Mouse (Mus musculus) spleen, adult 2 months (tissue): ENCODE results near the gene Ncdn. TPM values are rescaled to one million over a fixed set of nuclear protein-coding genes. Genes with fewer than 3 reads are reported as not detected.

Experiments
- DNase-seq, 2 experiments: peaks; one replicate each; pipeline versions ENCODE4 v3.0.0 to v3.0.0-alpha.2; 2012 to 2021; ENCODE audit warnings: low spot score in 2 of 2, low read depth in 1 of 2
- H3K27ac ChIP-seq: fragments of 200-500 bp; 2 replicates; pipeline ENCODE4 v1.5.1; 2012; ENCODE audit warnings: low read length, inconsistent platforms; ENCODE audit not compliant: insufficient read depth
- H3K27me3 ChIP-seq: fragments of 200-500 bp; 2 replicates; pipeline ENCODE4 v1.6.1; 2012; ENCODE audit warnings: mild to moderate bottlenecking, moderate library complexity, low read length, inconsistent platforms; ENCODE audit not compliant: control insufficient read depth, insufficient read depth
- H3K36me3 ChIP-seq: fragments of 200-500 bp; 2 replicates; pipeline ENCODE4 v1.6.1; 2012; ENCODE audit warnings: mild to moderate bottlenecking, low read length, inconsistent platforms; ENCODE audit not compliant: control insufficient read depth, insufficient read depth
- H3K4me1 ChIP-seq: fragments of 200-500 bp; 2 replicates; pipeline ENCODE4 v1.6.1; 2011; ENCODE audit warnings: inconsistent platforms; ENCODE audit not compliant: control insufficient read depth, insufficient read depth, insufficient read length
- H3K4me3 ChIP-seq: fragments of 200-500 bp; 2 replicates; pipeline ENCODE4 v1.5.1; 2011; ENCODE audit warnings: mild to moderate bottlenecking, inconsistent platforms; ENCODE audit not compliant: insufficient read depth, insufficient read length; ENCODE audit errors: extremely low read depth
- CTCF ChIP-seq: fragments of 200-500 bp; IDR thresholded peaks from 2 replicates; pipeline ENCODE4 v1.5.1; 2011; ENCODE audit warnings: mild to moderate bottlenecking, inconsistent platforms; ENCODE audit not compliant: insufficient read depth, insufficient read length, insufficient replicate concordance; ENCODE audit errors: extremely low read depth
- POLR2A ChIP-seq: fragments of 200-500 bp; IDR thresholded peaks from 2 replicates; pipeline ENCODE4 v1.6.1; 2011; ENCODE audit warnings: low read depth, low read length, inconsistent platforms
- WGBS: fragments of 180-500 bp; shearing (Covaris S2); methylation state at CpG from one replicate; pipeline ENCODE4 v1.1.7; 2018; 5-methylcytosine and 5-hydroxymethylcytosine counted together
- polyA plus RNA-seq: library from polyadenylated mRNA; depleted of rRNA; stranded (reverse); fragments of >200 nt; gene quantifications from 2 replicates; pipeline ENCODE4 v1.2.3, GENCODE M21; 2012; rRNA removed

Gene Ncdn
- polyA plus RNA-seq, 1 experiment, result 31.9 TPM

GRCm38 (mm10) chr4:126732531-126733380 is 20.5 kb downstream of the Ncdn start:
- no peak for TF ChIP-seq CTCF
- TF ChIP-seq POLR2A, result no peak
- H3K4me1 ChIP-seq, result peaks cover 5% of the 10 kb centered on the region; the same call in 1 of the 2 replicates
- H3K27ac ChIP-seq, result no peak overlapping the region
- DNase-seq, result no peak
- WGBS, result 8% methylated on average over 26 of the region's 26 CpGs
- H3K36me3 ChIP-seq, result no peaks in the 10 kb centered on the region
- H3K4me3 ChIP-seq, result no peak overlapping the region
- H3K27me3 ChIP-seq, result peaks cover 38% of the 10 kb centered on the region

DNA sequence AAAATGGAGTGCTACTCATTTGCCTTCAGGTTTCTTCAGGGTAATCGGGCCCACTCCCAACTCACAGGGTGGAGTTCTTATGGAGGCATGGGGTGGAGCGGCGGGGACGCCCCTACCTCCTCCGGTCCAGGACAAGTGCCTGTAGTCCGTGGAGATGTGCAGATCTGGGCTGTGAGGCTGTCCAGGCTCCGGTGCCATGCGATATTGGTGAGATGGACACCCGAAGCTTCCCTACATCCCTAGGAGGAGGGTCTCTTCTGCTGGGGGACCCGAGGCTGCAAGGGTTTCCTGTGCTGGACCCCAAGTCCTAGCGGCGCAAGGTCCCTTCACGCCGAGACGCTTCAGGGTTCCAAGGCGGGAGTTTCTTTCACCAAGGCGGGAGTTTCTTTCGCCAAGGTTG is 21.1 kb downstream of the Ncdn start:
- Histone ChIP-seq H3K27ac (no peak overlapping the region), H3K27me3 (peaks cover 38% of the 10 kb centered on the region), H3K36me3 (no peaks in the 10 kb centered on the region), H3K4me1 (peaks cover 5% of the 10 kb centered on the region; the same call in 1 of the 2 replicates), H3K4me3 (no peak overlapping the region)
- DNase-seq, result no peak
- TF ChIP-seq CTCF (no peak), POLR2A (no peak)
- WGBS, result 7% methylated on average over 18 of the region's 18 CpGs

- Histone ChIP-seq H3K36me3 (peaks cover 43% of the 10 kb centered on the region), H3K4me3 (no peak overlapping the region), H3K27me3 (no peaks in the 10 kb centered on the region), H3K27ac (no peak overlapping the region), H3K4me1 (no peaks in the 10 kb centered on the region)
- WGBS, result 90% methylated on average over 5 of the region's 5 CpGs
- TF ChIP-seq CTCF (no peak), POLR2A (no peak)
- DNase-seq, result no peak
These were observed 45.8 kb downstream of the Ncdn start for GRCm38 (mm10) chr4:126707439-126707826.

- Histone ChIP-seq H3K27ac (no peak overlapping the region), H3K4me3 (no peak overlapping the region), H3K36me3 (peaks cover 43% of the 10 kb centered on the region), H3K27me3 (no peaks in the 10 kb centered on the region), H3K4me1 (no peaks in the 10 kb centered on the region)
- TF ChIP-seq CTCF, result no peak
- no peak for TF ChIP-seq POLR2A
- no peak for DNase-seq
- 92% methylated on average over 12 of the region's 12 CpGs for WGBS
These were observed 46.4 kb downstream of the Ncdn start for GRCm38 (mm10) chr4:126706630-126707438.

GRCm38 (mm10) chr4:126696908-126697307 is 56.3 kb downstream of the Ncdn start:
- Histone ChIP-seq H3K27me3 (no peaks in the 10 kb centered on the region), H3K4me1 (no peaks in the 10 kb centered on the region), H3K36me3 (peaks cover 8% of the 10 kb centered on the region), H3K27ac (no peak overlapping the region), H3K4me3 (no peak overlapping the region)
- DNase-seq, result no peak
- WGBS, result 91% methylated on average over 4 of the region's 4 CpGs
- no peak for TF ChIP-seq POLR2A
- no peak for TF ChIP-seq CTCF

Other genes with a start within 250 kb of the Ncdn start
- 1.0 TPM in 2 replicates for gene Ago4, start 220.0 kb downstream of the Ncdn start, polyA plus RNA-seq
- gene Clspn, start 196.5 kb downstream of the Ncdn start, polyA plus RNA-seq, result 0.88 and 1.1 TPM in 2 replicates
- 3.8 and 5.3 TPM in 2 replicates for gene 5730409E04Rik, start 143.6 kb downstream of the Ncdn start, polyA plus RNA-seq
- gene Psmb2, start 75.8 kb downstream of the Ncdn start, polyA plus RNA-seq, result 88.8 and 102 TPM in 2 replicates
- 0.05 TPM in 1 of 2 replicates, not detected in the other for gene Tfap2e, start 17.2 kb downstream of the Ncdn start, polyA plus RNA-seq
- gene AU040320, start 106 bp upstream of the Ncdn start, polyA plus RNA-seq, result 24.8 and 27.0 TPM in 2 replicates
- gene Zmym4, start 214.7 kb upstream of the Ncdn start, polyA plus RNA-seq, result 2.5 TPM in 2 replicates